1 mouse cellular context compared by ENCODE assay signal in genomic region chr5:119656354-119656753, GRCm38 (mm10).
TF ChIP-seq lines count a peak whose summit lies in the region.

No protein-coding gene starts in this region.

TF ChIP-seq in ES-E14, 5 proteins besides CTCF, POLR2A, EP300 and RAD21 (continued from another document):
- no peak for TF ChIP-seq MAFK (IDR thresholded peaks at IDR 0.05; ENCODE audit: insufficient read depth, low read depth, low read length)
- no peak for TF ChIP-seq ZC3H11A (IDR thresholded peaks at IDR 0.05; ENCODE audit: borderline replicate concordance, low read depth, low read length)
- no peak for TF ChIP-seq ZNF384 (IDR thresholded peaks at IDR 0.05; ENCODE audit: low read depth, low read length)
- TF ChIP-seq HCFC1 (IDR thresholded peaks at IDR 0.05; ENCODE audit: borderline replicate concordance, insufficient read depth, low read length) = no peak
